Mouse (Mus musculus) cerebellum, adult 2 months (tissue): ENCODE data around the gene Cpn1.

Source experiments
- CTCF ChIP-seq: fragments of 200-500 bp; IDR thresholded peaks from 2 replicates; pipeline ENCODE4 v1.5.1; 2011; ENCODE audit warnings: low read depth, mild to moderate bottlenecking, control low read depth, low read length, moderate library complexity, borderline replicate concordance; ENCODE audit not compliant: insufficient read depth
- POLR2A ChIP-seq: fragments of 200-500 bp; IDR thresholded peaks from 2 replicates; pipeline ENCODE4 v1.6.1; 2011; ENCODE audit warnings: low read length, control low read depth, borderline replicate concordance; ENCODE audit not compliant: insufficient read depth

- TF ChIP-seq POLR2A = no peak
- TF ChIP-seq CTCF = no peak
These were observed 9.7 kb downstream of the Cpn1 start for GRCm38 (mm10) chr19:43976661-43977060.
